ENCODE assay signal across 13 mouse cellular contexts in genomic region chr10:117637062-117637744, GRCm38 (mm10). TPM values are rescaled to one million over a fixed set of nuclear protein-coding genes. Genes with fewer than 3 reads are reported as not detected.
DNase-seq lines count a peak whose midpoint lies in the region; ATAC-seq and TF ChIP-seq lines count a peak whose summit lies in the region.
"Had no signal": no experiment of that assay in that cellular context is flagged by ENCODE, and none has a peak within 500 bp of the region (broad histone marks: within the 10 kb centered on the region; RNA-seq: fewer than 3 reads in every experiment).

No protein-coding gene starts in this region.

- no peak overlapping the region for H3K9ac ChIP-seq in embryonic facial prominence, embryonic 11.5 days (replicated peaks; ENCODE audit: low read length)
- no peak overlapping the region for H3K9ac ChIP-seq in liver, adult 2 months (ENCODE audit: low read depth, low read length)
- H3K9ac ChIP-seq in ES-Bruce4 (ENCODE audit: low read depth, poor library complexity, severe bottlenecking) = no peak overlapping the region
- H3K9ac ChIP-seq: lung, embryonic 15.5 days had no signal

- 63% methylated on average over 9 of the region's 9 CpGs for WGBS in embryonic facial prominence, embryonic 11.5 days
- WGBS in embryonic facial prominence, embryonic 10.5 days = 74% methylated on average over 9 of the region's 9 CpGs
- 77% methylated on average over 9 of the region's 9 CpGs for WGBS in liver, adult 2 months

- TF ChIP-seq CTCF in liver, adult 2 months (IDR thresholded peaks at IDR 0.05; ENCODE audit: low read depth, low read length) = peak; percentile 6; the same call in 1 of the 2 replicates
- TF ChIP-seq CTCF in ES-Bruce4 (IDR thresholded peaks at IDR 0.05; ENCODE audit: low read depth, low read length) = peak; percentile 27

- no peaks in the 10 kb centered on the region for H3K4me1 ChIP-seq in embryonic facial prominence, embryonic 11.5 days (ENCODE audit: control insufficient read depth, insufficient read depth, low read length)
- H3K4me1 ChIP-seq in embryonic facial prominence, embryonic 10.5 days = peaks cover 14% of the 10 kb centered on the region
- H3K4me1 ChIP-seq in liver, adult 2 months (ENCODE audit: control insufficient read depth, insufficient read depth, low read length) = no peaks in the 10 kb centered on the region
- no peaks in the 10 kb centered on the region for H3K4me1 ChIP-seq in ES-Bruce4 (ENCODE audit: control insufficient read depth, insufficient read depth, low read length)
- H3K4me1 ChIP-seq: lung, embryonic 15.5 days had no signal

- no peak for TF ChIP-seq EP300 in ES-Bruce4 (IDR thresholded peaks at IDR 0.05; ENCODE audit: insufficient read depth, low read depth, low read length)

- TF ChIP-seq POLR2A in liver, adult 2 months (IDR thresholded peaks at IDR 0.05; ENCODE audit: extremely low read depth, insufficient read depth, low read length) = no peak
- TF ChIP-seq POLR2A in ES-Bruce4 (IDR thresholded peaks at IDR 0.05; ENCODE audit: insufficient read depth, low read length) = no peak

- no peaks in the 10 kb centered on the region for H3K79me2 ChIP-seq in liver, adult 2 months (ENCODE audit: control insufficient read depth, insufficient read depth, low read length)

- H3K9me3 ChIP-seq in embryonic facial prominence, embryonic 11.5 days (replicated peaks; ENCODE audit: control insufficient read depth, low read length) = no peaks in the 10 kb centered on the region
- H3K9me3 ChIP-seq in embryonic facial prominence, embryonic 10.5 days = no peaks in the 10 kb centered on the region
- H3K9me3 ChIP-seq in ES-Bruce4 (replicated peaks; ENCODE audit: control insufficient read depth, insufficient read depth, low read length, poor library complexity, severe bottlenecking) = peaks cover 4% of the 10 kb centered on the region; the same call in 1 of the 2 replicates
- H3K9me3 ChIP-seq: lung, embryonic 15.5 days had no signal

- no peak overlapping the region for H3K27ac ChIP-seq in embryonic facial prominence, embryonic 11.5 days (replicated peaks; ENCODE audit: low read depth, low read length)
- H3K27ac ChIP-seq in embryonic facial prominence, embryonic 10.5 days (replicated peaks) = no peak overlapping the region
- H3K27ac ChIP-seq in liver, adult 2 months (replicated peaks; ENCODE audit: insufficient read depth, low read depth, low read length) = no peak overlapping the region
- no peak overlapping the region for H3K27ac ChIP-seq in ES-Bruce4 (ENCODE audit: insufficient read depth, low read length)
- H3K27ac ChIP-seq: lung, embryonic 15.5 days had no signal

- H3K27me3 ChIP-seq in embryonic facial prominence, embryonic 11.5 days (ENCODE audit: control insufficient read depth, insufficient read depth, low read length) = no peaks in the 10 kb centered on the region
- peaks cover 4% of the 10 kb centered on the region; the same call in 1 of the 2 replicates for H3K27me3 ChIP-seq in embryonic facial prominence, embryonic 10.5 days (replicated peaks; ENCODE audit: low read depth, poor library complexity, severe bottlenecking)
- H3K27me3 ChIP-seq in liver, adult 2 months (ENCODE audit: control insufficient read depth, insufficient read depth, low read length) = no peaks in the 10 kb centered on the region
- H3K27me3 ChIP-seq in ES-Bruce4 (ENCODE audit: control insufficient read depth, insufficient read depth, low read length, poor library complexity, severe bottlenecking) = no peaks in the 10 kb centered on the region; the same call in 1 of the 2 replicates
- H3K27me3 ChIP-seq: lung, embryonic 15.5 days had no signal

- no peak overlapping the region for H3K4me3 ChIP-seq in embryonic facial prominence, embryonic 11.5 days (ENCODE audit: low read depth, low read length)
- no peak overlapping the region for H3K4me3 ChIP-seq in embryonic facial prominence, embryonic 10.5 days
- no peak overlapping the region for H3K4me3 ChIP-seq in liver, adult 2 months (ENCODE audit: insufficient read depth, low read depth, low read length)
- H3K4me3 ChIP-seq in ES-Bruce4 (ENCODE audit: low read depth, low read length) = no peak overlapping the region
- H3K4me3 ChIP-seq: lung, embryonic 15.5 days had no signal

- no peak overlapping the region for H3K4me2 ChIP-seq in embryonic facial prominence, embryonic 11.5 days (ENCODE audit: low read depth, low read length)
- H3K4me2 ChIP-seq: lung, embryonic 15.5 days had no signal

- peak; percentile 50 for DNase-seq in embryonic facial prominence, embryonic 11.5 days (ENCODE audit: low spot score)
- DNase-seq in embryonic facial prominence, embryonic 10.5 days (ENCODE audit: low spot score) = no peak
- no peak for DNase-seq in liver, adult 2 months (ENCODE audit: extremely low read depth, low read depth, low spot score)
- no peak for DNase-seq in liver
- peak; percentile 55 for DNase-seq in embryo, embryonic 11 days
- DNase-seq in ovary, adult 18-20 months (ENCODE audit: low spot score) = no peak
- DNase-seq in gastrocnemius, postnatal 25 days = no peak
- DNase-seq: cerebellum, adult 9-10 months; gastrocnemius, postnatal 36 days; heart, postnatal 14 days; kidney, adult 9 months had no signal

- H3K36me3 ChIP-seq in embryonic facial prominence, embryonic 11.5 days (replicated peaks; ENCODE audit: control insufficient read depth, insufficient read depth, low read depth, low read length) = no peaks in the 10 kb centered on the region
- no peaks in the 10 kb centered on the region for H3K36me3 ChIP-seq in embryonic facial prominence, embryonic 10.5 days (replicated peaks)
- H3K36me3 ChIP-seq in liver, adult 2 months (ENCODE audit: control insufficient read depth, insufficient read depth, low read length) = no peaks in the 10 kb centered on the region
- H3K36me3 ChIP-seq in ES-Bruce4 (ENCODE audit: control insufficient read depth, insufficient read depth, low read length, poor library complexity, severe bottlenecking) = no peaks in the 10 kb centered on the region
- H3K36me3 ChIP-seq: lung, embryonic 15.5 days had no signal

- no peak for ATAC-seq in embryonic facial prominence, embryonic 11.5 days (replicated peaks; ENCODE audit: insufficient number of reproducible peaks, low FRiP score, low TSS enrichment, low read depth)

RNA-seq across cellular contexts. Expression of gene Cpm, which starts 7.9 kb away (rescaled TPM):
- polyA plus RNA-seq in embryonic facial prominence, embryonic 11.5 days (2014; fragmentation: Nextera tagmentation; extraction: Ambion mirVana) = 9.9 and 10.9 TPM in 2 replicates
- 8.3 and 11.6 TPM in 2 replicates for polyA plus RNA-seq in embryonic facial prominence, embryonic 10.5 days (2016; fragmentation: Nextera tagmentation; extraction: Ambion mirVana)
- total RNA-seq in liver, adult 2 months (2014; rRNA removed) = 1.4 and 1.7 TPM in 2 replicates
- polyA plus RNA-seq in liver, adult 2 months (2012; rRNA removed) = 0.76 and 0.80 TPM in 2 replicates
- polyA plus RNA-seq in ES-Bruce4 (2011; ENCODE audit: insufficient read depth, insufficient read length, low read depth, missing spikeins) = 6.7 and 7.0 TPM in 2 replicates
- total RNA-seq in gastrocnemius, postnatal 25 days (2021) = 1 to 10 TPM; 2.3 to 2.4 TPM

Comparison
In these comparisons a context has a peak if more than half of its experiments do, and no peak if none do; other contexts are left out.
1. DNase-seq: peak in embryonic facial prominence, embryonic 11.5 days (single experiment) and embryo, embryonic 11 days (single experiment); none in embryonic facial prominence, embryonic 10.5 days (single experiment), liver, adult 2 months (single experiment), liver (single experiment), ovary, adult 18-20 months (single experiment) and gastrocnemius, postnatal 25 days (single experiment).